Mouse (Mus musculus) midbrain, embryonic 10.5 days (tissue): ENCODE measurements around the gene Hoxd3. TPM values are rescaled to one million over a fixed set of nuclear protein-coding genes. Genes with fewer than 3 reads are reported as not detected.

Experiments
- DNase-seq: peaks from one replicate; pipeline ENCODE4 v3.0.0-alpha.2; 2017; ENCODE audit warnings: low spot score
- H3K27ac ChIP-seq: fragments of 300-500 bp; sonication (generic); replicated peaks from 2 replicates; pipeline ENCODE4 v1.5.1; 2016; ENCODE audit warnings: mild to moderate bottlenecking
- H3K27me3 ChIP-seq: fragments of 300-500 bp; sonication (generic); 2 replicates; pipeline ENCODE4 v1.6.1; 2016; ENCODE audit warnings: low read depth, mild to moderate bottlenecking; ENCODE audit not compliant: poor library complexity, severe bottlenecking
- H3K36me3 ChIP-seq: fragments of 300-500 bp; sonication (generic); 2 replicates; pipeline ENCODE4 v1.6.1; 2016; ENCODE audit warnings: mild to moderate bottlenecking, moderate library complexity
- H3K4me1 ChIP-seq: fragments of 300-500 bp; sonication (generic); 2 replicates; pipeline ENCODE4 v1.6.1; 2016
- H3K4me3 ChIP-seq: fragments of 300-500 bp; sonication (generic); 2 replicates; pipeline ENCODE4 v1.5.1; 2016; ENCODE audit warnings: mild to moderate bottlenecking, moderate library complexity
- H3K9me3 ChIP-seq: fragments of 300-500 bp; sonication (generic); replicated peaks from 2 replicates; pipeline ENCODE4 v1.6.1; 2016; ENCODE audit warnings: mild to moderate bottlenecking
- WGBS: fragments of 180-500 bp; shearing (Covaris S2); methylation state at CpG from one replicate; pipeline ENCODE4 v1.1.7; 2016; 5-methylcytosine and 5-hydroxymethylcytosine counted together
- polyA plus RNA-seq: library from polyadenylated mRNA; unstranded; fragments of >200 nt; fragmentation: Nextera tagmentation; extraction: Ambion mirVana; gene quantifications from 2 replicates; pipeline ENCODE4 v1.2.1, GENCODE M21; 2016

The Hoxd3 gene
- polyA plus RNA-seq, 1 experiment from 2014 or later, result 0.06 TPM

DNA sequence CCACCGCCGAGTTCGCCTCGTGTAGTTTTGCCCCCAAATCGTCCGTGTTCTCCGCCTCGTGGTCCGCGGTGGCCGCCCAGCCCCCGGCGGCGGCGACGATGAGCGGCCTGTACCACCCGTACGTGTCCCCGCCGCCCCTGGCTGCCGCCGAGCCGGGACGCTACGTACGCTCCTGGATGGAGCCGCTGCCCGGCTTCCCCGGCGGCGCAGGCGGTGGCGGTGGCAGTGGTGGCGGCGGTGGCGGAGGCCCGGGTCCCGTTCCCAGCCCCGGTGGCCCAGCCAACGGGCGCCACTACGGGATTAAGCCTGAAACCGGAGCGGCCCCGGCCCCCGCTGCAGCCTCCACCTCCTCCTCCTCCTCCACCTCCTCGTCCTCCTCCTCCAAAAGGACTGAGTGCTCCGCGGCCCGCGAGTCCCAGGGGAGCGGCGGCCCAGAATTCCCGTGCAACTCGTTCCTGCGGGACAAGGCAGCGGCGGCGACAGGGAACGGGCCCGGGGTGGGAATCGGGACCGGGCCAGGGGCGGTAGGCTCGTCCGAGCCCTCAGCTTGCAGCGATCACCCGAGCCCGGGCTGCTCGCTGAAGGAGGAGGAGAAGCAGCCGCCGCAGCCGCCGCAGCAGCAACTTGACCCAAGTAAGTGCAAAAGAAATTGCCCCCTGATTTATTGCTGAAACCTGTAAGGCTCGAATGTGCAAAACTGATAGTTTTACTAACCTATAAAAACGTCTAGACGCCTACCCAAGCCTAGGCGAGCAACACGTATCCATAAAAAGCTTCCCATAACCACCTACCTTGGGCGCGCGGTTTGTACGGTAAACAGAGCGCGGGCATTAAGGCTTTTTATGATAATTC lies 13.3 kb upstream of the Hoxd3 start:
- no peaks in the 10 kb centered on the region for H3K9me3 ChIP-seq
- peaks cover 100% of the 10 kb centered on the region for H3K27me3 ChIP-seq
- under 1% methylated on average over 86 of the region's 86 CpGs for WGBS
- H3K4me1 ChIP-seq, result peaks cover 13% of the 10 kb centered on the region
- H3K27ac ChIP-seq, result no peak overlapping the region
- H3K36me3 ChIP-seq, result no peaks in the 10 kb centered on the region
- H3K4me3 ChIP-seq, result peak overlapping the region; percentile 44
- peak; percentile 71 for DNase-seq

GRCm38 (mm10) chr2:74699053-74699430 lies 12.7 kb upstream of the Hoxd3 start:
- peaks cover 13% of the 10 kb centered on the region for H3K4me1 ChIP-seq
- no peak overlapping the region for H3K27ac ChIP-seq
- no peaks in the 10 kb centered on the region for H3K36me3 ChIP-seq
- H3K27me3 ChIP-seq, result peaks cover 100% of the 10 kb centered on the region
- no peak for DNase-seq
- H3K9me3 ChIP-seq, result no peaks in the 10 kb centered on the region
- H3K4me3 ChIP-seq, result no peak overlapping the region
- WGBS, result 2% methylated on average over 17 of the region's 17 CpGs

DNA sequence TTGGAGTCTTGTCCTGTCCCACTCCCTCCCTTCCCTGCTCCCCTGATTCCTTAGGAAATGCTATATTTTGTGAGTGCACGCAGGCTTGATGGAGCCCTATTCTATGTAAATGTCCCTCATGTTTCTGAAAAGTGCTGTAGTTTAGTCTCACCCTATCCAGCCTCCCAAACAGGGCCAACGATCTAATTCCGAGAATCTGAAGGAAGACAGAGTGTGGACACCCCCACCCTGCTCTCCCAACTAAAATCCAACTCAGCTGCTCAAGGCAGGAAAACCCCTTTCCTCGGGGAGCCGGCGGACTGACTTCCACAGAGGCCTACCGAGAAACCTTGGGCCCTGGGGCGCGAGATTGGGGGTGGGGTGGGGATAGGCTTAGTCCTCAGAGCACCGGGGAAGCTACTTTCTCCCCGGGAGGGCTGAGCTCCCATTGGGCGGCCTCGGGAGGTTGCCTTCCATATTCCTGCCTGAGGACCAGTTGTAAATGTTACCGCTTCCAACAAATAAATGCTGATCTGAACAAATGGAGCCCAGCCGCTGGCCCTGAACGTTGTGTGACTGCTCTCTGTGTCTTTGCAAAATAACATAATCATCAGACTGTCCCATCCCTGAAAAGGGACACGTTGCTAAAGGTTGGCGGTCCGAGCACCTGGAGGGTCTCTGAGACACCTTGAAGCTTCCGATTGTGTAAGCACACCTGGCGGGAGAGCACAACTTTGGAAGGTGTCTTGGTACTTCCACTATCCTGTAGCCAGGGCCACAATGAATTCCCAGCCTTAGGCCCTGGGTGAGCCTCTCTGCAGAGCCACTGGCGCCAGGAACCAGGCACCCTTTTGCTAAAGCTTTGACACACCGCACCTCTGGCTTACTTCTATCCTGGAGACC lies 11.8 kb upstream of the Hoxd3 start:
- H3K27ac ChIP-seq, result no peak overlapping the region
- H3K27me3 ChIP-seq, result peaks cover 100% of the 10 kb centered on the region
- DNase-seq, result no peak
- no peaks in the 10 kb centered on the region for H3K9me3 ChIP-seq
- no peaks in the 10 kb centered on the region for H3K36me3 ChIP-seq
- no peak overlapping the region for H3K4me3 ChIP-seq
- WGBS, result 2% methylated on average over 23 of the region's 23 CpGs
- peaks cover 18% of the 10 kb centered on the region for H3K4me1 ChIP-seq

- Histone ChIP-seq H3K9me3 (no peaks in the 10 kb centered on the region), H3K27me3 (peaks cover 100% of the 10 kb centered on the region), H3K27ac (no peak overlapping the region), H3K4me1 (peaks cover 25% of the 10 kb centered on the region), H3K4me3 (no peak overlapping the region), H3K36me3 (no peaks in the 10 kb centered on the region)
- DNase-seq, result no peak
- 2% methylated on average over 22 of the region's 22 CpGs for WGBS
Observed at GRCm38 (mm10) chr2:74700546-74701112, 11.1 kb upstream of the Hoxd3 start.

DNA sequence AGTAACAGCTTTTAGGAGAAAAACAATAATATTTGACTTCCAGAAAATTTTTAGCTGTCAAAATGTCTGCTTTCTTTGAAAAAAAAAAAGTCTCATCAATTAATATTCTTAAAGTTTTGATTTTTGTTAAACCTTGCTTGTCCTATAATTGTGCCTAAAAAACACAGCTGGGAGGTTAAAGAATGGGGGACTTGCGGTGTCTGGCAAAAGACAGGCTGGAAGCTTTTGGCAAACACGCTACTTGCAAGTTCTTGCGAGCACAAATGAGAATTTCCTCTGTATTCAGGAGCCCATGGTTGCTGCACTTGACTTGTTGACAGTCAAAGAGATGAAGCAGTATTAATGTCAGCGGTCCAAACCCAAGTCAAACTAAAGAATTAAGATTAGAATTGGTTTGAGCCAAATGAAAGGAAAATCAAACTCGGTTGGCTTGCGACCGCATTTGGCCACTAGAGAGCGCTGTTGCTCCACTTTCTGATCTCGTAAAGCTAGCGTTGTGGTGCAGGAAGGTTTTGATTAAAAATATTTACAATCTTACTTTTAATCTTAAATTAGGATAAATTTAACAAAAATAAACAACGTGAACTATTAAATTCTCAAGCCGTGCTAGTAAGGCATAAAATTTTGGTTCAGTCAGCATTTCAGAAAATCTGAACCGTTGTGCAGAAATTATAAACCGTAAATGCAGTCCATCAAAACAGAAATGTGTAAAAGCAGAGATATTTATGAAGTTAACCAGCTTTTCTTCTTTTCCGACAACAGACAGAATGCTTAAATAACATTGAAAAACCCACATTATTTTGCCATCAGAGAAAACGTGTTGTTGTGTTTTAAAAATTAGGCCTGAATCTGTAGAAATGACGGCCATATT lies 9.5 kb upstream of the Hoxd3 start:
- peaks cover 100% of the 10 kb centered on the region for H3K27me3 ChIP-seq
- no peak overlapping the region for H3K27ac ChIP-seq
- H3K9me3 ChIP-seq, result no peaks in the 10 kb centered on the region
- no peak overlapping the region for H3K4me3 ChIP-seq
- peaks cover 27% of the 10 kb centered on the region for H3K4me1 ChIP-seq
- peak; percentile 79 for DNase-seq
- 11% methylated on average over 17 of the region's 17 CpGs for WGBS
- no peaks in the 10 kb centered on the region for H3K36me3 ChIP-seq

GRCm38 (mm10) chr2:74702820-74703219 lies 8.9 kb upstream of the Hoxd3 start:
- no peak overlapping the region for H3K27ac ChIP-seq

DNA sequence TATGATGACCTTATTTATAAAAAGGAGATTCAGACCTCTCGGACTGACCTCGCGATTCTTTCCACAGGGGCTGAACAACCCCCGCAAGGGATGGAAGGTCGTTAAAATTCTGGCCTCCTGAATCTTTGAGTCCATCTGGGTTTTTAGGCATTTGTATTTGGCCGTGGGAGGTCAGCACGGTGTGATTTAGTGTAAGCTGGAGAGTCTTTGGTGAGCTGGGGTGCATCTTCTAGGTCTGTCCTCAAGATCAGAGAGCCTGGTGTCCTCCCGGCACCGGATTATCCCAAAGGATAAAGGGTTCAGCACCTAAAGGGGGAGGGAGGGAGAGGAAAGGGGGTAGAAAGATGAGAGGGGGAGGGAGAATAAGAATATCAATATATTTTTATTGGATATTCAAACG lies 8.4 kb upstream of the Hoxd3 start:
- no peak for DNase-seq
- WGBS, result 2% methylated on average over 10 of the region's 10 CpGs
- H3K27ac ChIP-seq, result no peak overlapping the region
- H3K27me3 ChIP-seq, result peaks cover 100% of the 10 kb centered on the region
- peaks cover 18% of the 10 kb centered on the region for H3K4me1 ChIP-seq
- H3K4me3 ChIP-seq, result no peak overlapping the region
- H3K36me3 ChIP-seq, result no peaks in the 10 kb centered on the region
- H3K9me3 ChIP-seq, result no peaks in the 10 kb centered on the region

More at GRCm38 (mm10) chr2:74702820-74703219, 8.9 kb upstream of the Hoxd3 start:
- 14% methylated on average over 6 of the region's 6 CpGs for WGBS
- Histone ChIP-seq H3K9me3 (no peaks in the 10 kb centered on the region), H3K36me3 (no peaks in the 10 kb centered on the region), H3K27me3 (peaks cover 100% of the 10 kb centered on the region), H3K4me3 (no peak overlapping the region), H3K4me1 (peaks cover 23% of the 10 kb centered on the region)
- no peak for DNase-seq

GRCm38 (mm10) chr2:74703720-74704392 lies 7.9 kb upstream of the Hoxd3 start:
- H3K27ac ChIP-seq, result no peak overlapping the region
- DNase-seq, result no peak

DNA sequence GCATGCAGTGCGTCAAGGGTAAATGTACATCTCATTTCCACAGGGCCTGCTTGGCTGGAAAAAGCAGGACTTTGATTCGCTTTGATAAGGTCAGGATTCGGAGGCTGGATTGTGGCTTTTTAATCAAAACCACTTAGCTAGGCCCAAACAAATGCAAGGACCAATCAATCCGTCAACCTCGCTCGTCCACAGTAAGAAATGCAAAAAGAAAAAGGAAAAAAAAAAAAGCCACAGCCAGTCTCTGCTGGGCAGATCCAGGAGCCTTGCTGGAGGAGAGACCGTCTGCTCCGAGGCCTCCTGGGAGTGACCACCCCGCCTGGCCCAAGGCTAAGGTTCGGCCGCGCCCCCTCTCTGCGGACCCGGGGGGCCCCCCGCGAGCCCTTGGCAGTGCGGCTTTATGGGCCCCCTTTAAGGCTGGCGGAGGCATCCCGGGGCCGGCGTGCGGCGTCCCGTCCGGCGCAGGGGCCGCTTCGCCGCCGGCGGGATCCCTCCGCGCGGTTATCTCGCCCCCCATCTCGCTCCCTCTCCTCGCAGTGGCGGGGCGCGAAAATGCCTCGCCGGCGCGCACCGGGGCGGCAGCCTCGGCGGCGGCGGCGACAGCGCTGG lies 7.2 kb upstream of the Hoxd3 start, which contains the start of gene Hoxd8:
Gene Hoxd8, plus strand, starts transcription at position 223 of the 606 bp plus-strand sequence.
- Histone ChIP-seq H3K27ac (no peak within 1 kb of the TSS), H3K27me3 (peaks cover 100% of the 10 kb centered on the region), H3K4me1 (peaks cover 14% of the 10 kb centered on the region), H3K9me3 (no peaks in the 10 kb centered on the region), H3K36me3 (no peaks in the 10 kb centered on the region), H3K4me3 (peak within 1 kb of the TSS; percentile 50)
- DNase-seq, result peak; percentile 75
- WGBS, result under 1% methylated on average over 42 of the region's 52 CpGs

More at GRCm38 (mm10) chr2:74703720-74704392, 7.9 kb upstream of the Hoxd3 start:
- 2% methylated on average over 26 of the region's 26 CpGs for WGBS
- Histone ChIP-seq H3K4me3 (no peak overlapping the region), H3K9me3 (no peaks in the 10 kb centered on the region), H3K4me1 (peaks cover 14% of the 10 kb centered on the region), H3K27me3 (peaks cover 100% of the 10 kb centered on the region), H3K36me3 (no peaks in the 10 kb centered on the region)

GRCm38 (mm10) chr2:74704999-74705466 lies 6.7 kb upstream of the Hoxd3 start:
- Histone ChIP-seq H3K4me3 (peak overlapping the region; percentile 50), H3K27ac (no peak overlapping the region), H3K27me3 (peaks cover 100% of the 10 kb centered on the region), H3K4me1 (peaks cover 14% of the 10 kb centered on the region), H3K36me3 (no peaks in the 10 kb centered on the region), H3K9me3 (no peaks in the 10 kb centered on the region)
- WGBS, result under 1% methylated on average over 61 of the region's 66 CpGs
- DNase-seq, result no peak

GRCm38 (mm10) chr2:74705467-74706089 lies 6.1 kb upstream of the Hoxd3 start:
- WGBS, result 1% methylated on average over 81 of the region's 85 CpGs
- Histone ChIP-seq H3K36me3 (no peaks in the 10 kb centered on the region), H3K27ac (no peak overlapping the region), H3K9me3 (no peaks in the 10 kb centered on the region), H3K27me3 (peaks cover 100% of the 10 kb centered on the region), H3K4me3 (peak overlapping the region; percentile 50), H3K4me1 (peaks cover 14% of the 10 kb centered on the region)
- DNase-seq, result no peak
